In genomic region chr13:23698996-23699395, GRCm38 (mm10) we compare ENCODE assay signal across 10 mouse cellular contexts. TPM values are rescaled to one million over a fixed set of nuclear protein-coding genes. Genes with fewer than 3 reads are reported as not detected.
A peak's percentile ranks its signal among the peaks of the same experiment; 100 is the strongest.
DNase-seq lines count a peak whose midpoint lies in the region; ATAC-seq lines count a peak whose summit lies in the region.
"Had no signal": no experiment of that assay in that cellular context is flagged by ENCODE, and none has a peak within 500 bp of the region (broad histone marks: within the 10 kb centered on the region; RNA-seq: fewer than 3 reads in every experiment).

No protein-coding gene starts in this region.

- peaks cover 38% of the 10 kb centered on the region for H3K4me1 ChIP-seq in forebrain, embryonic 10.5 days
- peaks cover 5% of the 10 kb centered on the region; the same call in 1 of the 2 replicates for H3K4me1 ChIP-seq in intestine, embryonic 16.5 days (ENCODE audit: control insufficient read depth, insufficient read depth, low read length)
- peaks cover 6% of the 10 kb centered on the region; the same call in 1 of the 2 replicates for H3K4me1 ChIP-seq in neural tube, embryonic 12.5 days

- H3K9ac ChIP-seq in intestine, embryonic 16.5 days (ENCODE audit: low read depth, low read length), result no peak overlapping the region
- no peak overlapping the region for H3K9ac ChIP-seq in neural tube, embryonic 12.5 days

- H3K4me2 ChIP-seq in intestine, embryonic 16.5 days (ENCODE audit: low read depth, low read length), result peak overlapping the region; percentile 35
- peak overlapping the region; percentile 77 for H3K4me2 ChIP-seq in neural tube, embryonic 12.5 days (replicated peaks)

- WGBS in forebrain, embryonic 10.5 days, result 59% methylated on average over 6 of the region's 6 CpGs
- WGBS in intestine, embryonic 16.5 days, result 68% methylated on average over 6 of the region's 6 CpGs
- 78% methylated on average over 6 of the region's 6 CpGs for WGBS in neural tube, embryonic 12.5 days

- H3K27ac ChIP-seq in forebrain, embryonic 10.5 days, result peak overlapping the region; percentile 90
- H3K27ac ChIP-seq in intestine, embryonic 16.5 days (ENCODE audit: low read length), result peak overlapping the region; percentile 45; the same call in 1 of the 2 replicates
- 0 out of 2 replicates have a peak overlapping the region, but pooled peaks have one; percentile 23 for H3K27ac ChIP-seq in neural tube, embryonic 12.5 days

- no peaks in the 10 kb centered on the region for H3K9me3 ChIP-seq in forebrain, embryonic 10.5 days
- no peaks in the 10 kb centered on the region for H3K9me3 ChIP-seq in intestine, embryonic 16.5 days (ENCODE audit: control insufficient read depth, low read length)
- H3K9me3 ChIP-seq in neural tube, embryonic 12.5 days, result no peaks in the 10 kb centered on the region

- no peak for ATAC-seq in intestine, embryonic 16.5 days
- no peak for ATAC-seq in neural tube, embryonic 12.5 days (ENCODE audit: low FRiP score, low read depth)

- H3K4me3 ChIP-seq in forebrain, embryonic 10.5 days, result peak overlapping the region; percentile 55
- no peak overlapping the region for H3K4me3 ChIP-seq in intestine, embryonic 16.5 days (ENCODE audit: low read length)
- H3K4me3 ChIP-seq in neural tube, embryonic 12.5 days, result no peak overlapping the region

- H3K27me3 ChIP-seq in forebrain, embryonic 10.5 days (ENCODE audit: poor library complexity, severe bottlenecking), result no peaks in the 10 kb centered on the region
- no peaks in the 10 kb centered on the region for H3K27me3 ChIP-seq in intestine, embryonic 16.5 days (replicated peaks; ENCODE audit: control insufficient read depth, insufficient read depth, low read length)
- no peaks in the 10 kb centered on the region for H3K27me3 ChIP-seq in neural tube, embryonic 12.5 days (replicated peaks)
- H3K27me3 ChIP-seq: Patski had no signal

- no peaks in the 10 kb centered on the region for H3K36me3 ChIP-seq in forebrain, embryonic 10.5 days (replicated peaks)
- H3K36me3 ChIP-seq in intestine, embryonic 16.5 days (ENCODE audit: control insufficient read depth, insufficient read depth, low read length), result no peaks in the 10 kb centered on the region
- H3K36me3 ChIP-seq in neural tube, embryonic 12.5 days, result no peaks in the 10 kb centered on the region

- DNase-seq in kidney, postnatal 10 days, result peak; percentile 6
- DNase-seq in kidney, adult 9 months, result no peak
- peak; percentile 13 for DNase-seq in forebrain, embryonic 10.5 days (ENCODE audit: extremely low spot score, low spot score)
- DNase-seq in cerebellum, adult 8-10 months, result no peak
- DNase-seq in ovary, postnatal 14 days (ENCODE audit: low spot score), result no peak
- DNase-seq in gastrocnemius, adult 8-10 months (ENCODE audit: low spot score in 2 of 2), result no peak

RNA-seq across cellular contexts. Expression of gene Hist1h4c, which starts 0.7 kb away (rescaled TPM):
- polyA plus RNA-seq in forebrain, embryonic 10.5 days (2016; fragmentation: Nextera tagmentation; extraction: Ambion mirVana), result 4.5 and 5.9 TPM in 2 replicates
- 2.9 and 3.1 TPM in 2 replicates for polyA plus RNA-seq in intestine, embryonic 16.5 days (2015; fragmentation: Nextera tagmentation; extraction: Ambion mirVana)
- 5.1 and 7.8 TPM in 2 replicates for polyA plus RNA-seq in neural tube, embryonic 12.5 days (2016; fragmentation: Nextera tagmentation; extraction: Ambion mirVana)
- 10 to 100 TPM; 66.4 to 87.5 (median 79.3) TPM for total RNA-seq in gastrocnemius, adult 8-10 months (2022)

RNA-seq across cellular contexts. Expression of gene Hist1h1t, which starts 3.4 kb away (rescaled TPM):
- not detected in 2 replicates for polyA plus RNA-seq in forebrain, embryonic 10.5 days (2016; fragmentation: Nextera tagmentation; extraction: Ambion mirVana)
- 0.15 and 0.20 TPM in 2 replicates for polyA plus RNA-seq in intestine, embryonic 16.5 days (2015; fragmentation: Nextera tagmentation; extraction: Ambion mirVana)
- polyA plus RNA-seq in neural tube, embryonic 12.5 days (2016; fragmentation: Nextera tagmentation; extraction: Ambion mirVana), result 0.23 TPM in 1 of 2 replicates, not detected in the other
- not detected for total RNA-seq in gastrocnemius, adult 8-10 months (2022)
- total RNA-seq: layer of hippocampus, postnatal 14 days had no signal

RNA-seq across cellular contexts. Expression of gene Hfe, which starts 11.7 kb away (rescaled TPM):
- polyA plus RNA-seq in forebrain, embryonic 10.5 days (2016; fragmentation: Nextera tagmentation; extraction: Ambion mirVana), result 1.3 and 1.5 TPM in 2 replicates
- polyA plus RNA-seq in intestine, embryonic 16.5 days (2015; fragmentation: Nextera tagmentation; extraction: Ambion mirVana), result 8.5 and 9.7 TPM in 2 replicates
- polyA plus RNA-seq in neural tube, embryonic 12.5 days (2016; fragmentation: Nextera tagmentation; extraction: Ambion mirVana), result 3.9 TPM in 2 replicates
- 10 to 100 TPM; 23.6 to 29.2 (median 27.1) TPM for total RNA-seq in gastrocnemius, adult 8-10 months (2022)

RNA-seq across cellular contexts. Expression of gene Hist1h2bc, which starts 15.0 kb away (rescaled TPM):
- 17.2 and 19.3 TPM in 2 replicates for polyA plus RNA-seq in forebrain, embryonic 10.5 days (2016; fragmentation: Nextera tagmentation; extraction: Ambion mirVana)
- polyA plus RNA-seq in intestine, embryonic 16.5 days (2015; fragmentation: Nextera tagmentation; extraction: Ambion mirVana), result 101 and 110 TPM in 2 replicates
- polyA plus RNA-seq in neural tube, embryonic 12.5 days (2016; fragmentation: Nextera tagmentation; extraction: Ambion mirVana), result 28.0 and 29.4 TPM in 2 replicates
- 10 to 100 TPM; 59.5 to 67.1 (median 62.0) TPM for total RNA-seq in gastrocnemius, adult 8-10 months (2022)

RNA-seq across cellular contexts. Expression of gene Hist1h2ac, which starts 15.2 kb away (rescaled TPM):
- 1.00 and 1.1 TPM in 2 replicates for polyA plus RNA-seq in forebrain, embryonic 10.5 days (2016; fragmentation: Nextera tagmentation; extraction: Ambion mirVana)
- polyA plus RNA-seq in intestine, embryonic 16.5 days (2015; fragmentation: Nextera tagmentation; extraction: Ambion mirVana), result 0.94 and 1.0 TPM in 2 replicates
- 0.66 and 0.74 TPM in 2 replicates for polyA plus RNA-seq in neural tube, embryonic 12.5 days (2016; fragmentation: Nextera tagmentation; extraction: Ambion mirVana)
- total RNA-seq in gastrocnemius, adult 8-10 months (2022), result 1 to 10 TPM in 1 of 4 experiments, under 1 TPM in 3; 0.65 to 1.1 (median 0.86) TPM

Comparison
In these comparisons a context has a peak if more than half of its experiments do, and no peak if none do; other contexts are left out.
1. DNase-seq: peak in kidney, postnatal 10 days (single experiment) and forebrain, embryonic 10.5 days (single experiment); none in kidney, adult 9 months (single experiment), cerebellum, adult 8-10 months (single experiment), ovary, postnatal 14 days (single experiment) and gastrocnemius, adult 8-10 months (0 of 2).
2. H3K27ac ChIP-seq: peak in every context shown above with its lines; median percentile 90 in forebrain, embryonic 10.5 days; 45 in intestine, embryonic 16.5 days; 23 in neural tube, embryonic 12.5 days.